Mouse (Mus musculus): ENCODE measurements around the gene Cuedc1. TPM values are rescaled to one million over a fixed set of nuclear protein-coding genes. Genes with fewer than 3 reads are reported as not detected.

Gene Cuedc1
- polyA plus RNA-seq, 1 experiment from 2014 or later: 37.2 TPM

GRCm38 (mm10) chr11:88218586-88218985, 120.7 kb downstream of the Cuedc1 start:
- no peak overlapping the region for H3K4me2 ChIP-seq (replicated peaks)
- H3K9ac ChIP-seq: no peak overlapping the region
- no peak for ATAC-seq (ENCODE audit: low FRiP score, low read depth)
- no peak overlapping the region for H3K27ac ChIP-seq
- H3K9me3 ChIP-seq: no peaks in the 10 kb centered on the region
- H3K4me1 ChIP-seq: peaks cover 16% of the 10 kb centered on the region; the same call in 1 of the 2 replicates
- no peaks in the 10 kb centered on the region for H3K36me3 ChIP-seq
- no peaks in the 10 kb centered on the region; the same call in 1 of the 2 replicates for H3K27me3 ChIP-seq
- no peak overlapping the region for H3K4me3 ChIP-seq
- WGBS: 47% methylated on average over 7 of the region's 7 CpGs

DNA sequence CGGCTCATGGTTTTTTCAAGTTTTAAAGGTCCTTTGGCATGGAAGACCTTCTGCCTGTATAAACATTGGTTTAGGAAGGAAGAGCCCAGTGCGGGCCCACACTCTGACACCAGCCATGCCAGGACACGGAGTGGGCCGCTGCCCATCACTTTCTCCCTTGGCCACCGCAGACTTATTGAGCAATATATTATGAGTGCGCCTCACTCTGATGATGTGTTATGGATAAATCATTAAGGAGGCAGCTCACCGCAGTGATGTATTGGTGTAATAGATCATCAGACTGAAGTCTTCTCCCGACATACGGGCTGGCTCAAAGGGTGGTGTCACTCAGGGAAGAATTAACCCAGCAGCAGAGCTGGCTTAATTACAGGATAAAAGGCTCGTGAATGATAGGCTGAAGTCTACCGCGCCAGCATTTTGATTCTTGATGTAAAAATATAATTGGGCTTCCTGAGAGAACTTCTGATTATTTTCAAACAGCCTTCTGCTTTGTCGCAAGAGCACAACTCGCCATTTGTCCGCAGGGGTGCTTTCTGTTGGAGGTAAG, 124.1 kb downstream of the Cuedc1 start:
- Histone ChIP-seq H3K9me3 (no peaks in the 10 kb centered on the region), H3K36me3 (no peaks in the 10 kb centered on the region), H3K4me3 (no peak overlapping the region), H3K4me2 (replicated peaks) (no peak overlapping the region), H3K27me3 (no peaks in the 10 kb centered on the region), H3K9ac (no peak overlapping the region), H3K27ac (no peak overlapping the region), H3K4me1 (no peaks in the 10 kb centered on the region)
- no peak for ATAC-seq (ENCODE audit: low FRiP score, low read depth)
- 86% methylated on average over 15 of the region's 15 CpGs for WGBS

DNA sequence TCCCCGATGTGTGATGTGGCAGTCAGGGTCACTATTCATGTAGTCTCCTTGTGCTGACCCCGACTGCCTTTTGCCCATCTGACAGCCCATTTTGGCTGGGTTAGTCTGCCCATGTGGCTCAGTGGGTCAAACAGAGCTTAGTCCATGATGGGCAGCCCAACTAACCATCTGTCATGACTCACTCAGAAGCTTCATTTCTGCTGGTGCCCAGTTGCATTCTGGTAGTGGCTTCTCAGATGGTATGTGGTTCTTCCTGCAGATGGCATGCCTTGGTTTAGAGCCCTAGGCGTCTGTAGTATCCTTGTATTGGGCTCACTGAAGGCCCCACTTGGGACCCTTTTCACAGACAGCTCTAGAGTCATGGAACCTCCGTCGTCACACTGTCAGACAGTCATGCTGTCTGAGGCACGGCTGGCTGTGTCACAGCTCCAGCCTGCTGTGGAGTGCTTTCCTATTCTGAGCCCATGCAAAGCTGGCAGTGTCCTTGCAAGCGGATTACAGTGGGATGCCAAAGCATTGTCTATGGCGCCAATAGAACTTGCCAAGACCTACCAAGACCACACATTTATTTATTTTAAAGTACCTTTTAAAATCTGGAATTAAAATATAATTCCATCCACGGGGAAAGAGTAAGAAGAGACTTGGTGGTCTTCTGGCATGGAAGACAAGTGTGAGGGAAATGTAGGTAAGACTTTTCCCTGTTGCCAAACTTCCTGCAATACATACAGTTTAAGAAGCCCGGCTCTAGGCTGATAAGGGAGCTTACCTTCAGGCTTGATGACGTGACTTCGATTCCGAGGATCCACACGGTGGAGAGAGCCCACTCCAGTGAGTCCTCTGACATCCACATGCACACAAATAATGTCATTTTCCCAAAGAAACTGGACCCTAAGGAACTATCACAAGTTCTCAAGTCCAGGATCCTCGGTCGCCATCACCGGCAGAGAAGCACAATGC, 129.4 kb downstream of the Cuedc1 start:
- H3K36me3 ChIP-seq: no peaks in the 10 kb centered on the region
- no peak overlapping the region for H3K4me2 ChIP-seq (replicated peaks)
- WGBS: 88% methylated on average over 17 of the region's 17 CpGs
- no peaks in the 10 kb centered on the region for H3K9me3 ChIP-seq
- H3K4me3 ChIP-seq: no peak overlapping the region
- no peaks in the 10 kb centered on the region for H3K4me1 ChIP-seq
- no peak overlapping the region for H3K9ac ChIP-seq
- H3K27ac ChIP-seq: no peak overlapping the region
- no peak for ATAC-seq (ENCODE audit: low FRiP score, low read depth)
- no peaks in the 10 kb centered on the region for H3K27me3 ChIP-seq

DNA sequence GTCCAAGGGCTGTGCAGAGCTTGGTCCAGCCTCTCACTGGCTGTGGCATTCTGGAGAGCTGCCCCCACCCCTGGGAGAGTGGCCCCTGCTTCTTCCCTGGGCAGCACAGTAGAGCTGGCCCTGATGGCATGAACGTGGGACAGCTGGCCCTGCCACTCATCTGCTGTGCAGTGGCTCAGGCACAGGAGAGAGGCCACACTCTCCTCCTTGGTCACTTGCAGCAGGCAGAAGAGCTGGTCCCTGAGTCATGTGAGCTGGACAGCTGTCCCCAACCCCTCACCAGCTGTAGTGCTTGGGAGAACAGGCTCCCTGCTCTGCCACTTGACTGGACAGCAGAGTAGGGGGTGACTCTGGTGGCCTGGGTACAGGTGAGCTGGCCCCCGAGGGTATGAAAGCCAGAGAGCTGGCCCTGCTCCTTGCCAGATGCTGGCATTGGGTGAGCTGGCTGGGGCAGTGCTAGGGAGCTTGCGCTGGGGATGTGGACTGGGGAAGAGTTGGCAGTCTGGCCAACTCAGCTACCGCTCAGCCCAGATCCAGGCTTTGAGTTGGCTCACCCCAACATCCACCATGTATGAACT, 133.4 kb downstream of the Cuedc1 start:
- no peak overlapping the region for H3K9ac ChIP-seq
- ATAC-seq (ENCODE audit: low FRiP score, low read depth): peak; percentile 82
- no peaks in the 10 kb centered on the region for H3K27me3 ChIP-seq
- H3K9me3 ChIP-seq: no peaks in the 10 kb centered on the region
- H3K4me2 ChIP-seq (replicated peaks): no peak overlapping the region
- no peaks in the 10 kb centered on the region for H3K36me3 ChIP-seq
- peaks cover 35% of the 10 kb centered on the region for H3K4me1 ChIP-seq
- WGBS: 76% methylated on average over 4 of the region's 4 CpGs
- H3K4me3 ChIP-seq: no peak overlapping the region
- H3K27ac ChIP-seq: no peak overlapping the region

GRCm38 (mm10) chr11:88233528-88234427, 135.9 kb downstream of the Cuedc1 start:
- no peak overlapping the region for H3K4me2 ChIP-seq (replicated peaks)
- ATAC-seq (ENCODE audit: low FRiP score, low read depth): no peak
- H3K9ac ChIP-seq: no peak overlapping the region
- peaks cover 37% of the 10 kb centered on the region for H3K4me1 ChIP-seq
- no peak overlapping the region for H3K4me3 ChIP-seq
- H3K27ac ChIP-seq: no peak overlapping the region
- no peaks in the 10 kb centered on the region for H3K9me3 ChIP-seq
- H3K27me3 ChIP-seq: no peaks in the 10 kb centered on the region
- WGBS: 47% methylated on average over 17 of the region's 17 CpGs
- no peaks in the 10 kb centered on the region for H3K36me3 ChIP-seq

DNA sequence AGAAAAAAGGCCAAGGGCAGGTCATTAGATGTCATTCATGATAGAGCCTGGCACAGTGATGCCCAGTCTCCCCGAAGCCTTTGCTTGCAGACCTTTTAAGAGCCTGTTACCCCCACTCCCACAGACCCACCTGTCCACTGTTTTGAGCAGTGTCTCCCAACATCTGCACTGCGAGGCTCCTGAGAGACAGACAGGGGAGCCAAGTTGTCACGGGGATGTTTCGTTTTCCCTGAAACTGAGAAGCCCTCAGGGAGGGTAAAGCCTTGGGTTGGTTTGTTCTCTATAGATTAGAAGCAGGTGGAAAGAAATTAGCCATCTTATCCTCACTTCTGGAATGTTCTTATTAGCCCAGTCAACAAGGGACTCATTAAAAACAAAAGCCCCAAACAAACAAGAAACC, 136.9 kb downstream of the Cuedc1 start:
- 0 out of 2 replicates have a peak overlapping the region, but pooled peaks have one; percentile 42 for H3K4me2 ChIP-seq (replicated peaks)
- WGBS: 29% methylated on average over 4 of the region's 4 CpGs
- peaks cover 37% of the 10 kb centered on the region for H3K4me1 ChIP-seq
- H3K4me3 ChIP-seq: no peak overlapping the region
- H3K27ac ChIP-seq: 0 out of 2 replicates have a peak overlapping the region, but pooled peaks have one; percentile 17
- no peaks in the 10 kb centered on the region for H3K27me3 ChIP-seq
- H3K9ac ChIP-seq: no peak overlapping the region
- ATAC-seq (ENCODE audit: low FRiP score, low read depth): no peak
- H3K36me3 ChIP-seq: no peaks in the 10 kb centered on the region
- no peaks in the 10 kb centered on the region for H3K9me3 ChIP-seq

DNA sequence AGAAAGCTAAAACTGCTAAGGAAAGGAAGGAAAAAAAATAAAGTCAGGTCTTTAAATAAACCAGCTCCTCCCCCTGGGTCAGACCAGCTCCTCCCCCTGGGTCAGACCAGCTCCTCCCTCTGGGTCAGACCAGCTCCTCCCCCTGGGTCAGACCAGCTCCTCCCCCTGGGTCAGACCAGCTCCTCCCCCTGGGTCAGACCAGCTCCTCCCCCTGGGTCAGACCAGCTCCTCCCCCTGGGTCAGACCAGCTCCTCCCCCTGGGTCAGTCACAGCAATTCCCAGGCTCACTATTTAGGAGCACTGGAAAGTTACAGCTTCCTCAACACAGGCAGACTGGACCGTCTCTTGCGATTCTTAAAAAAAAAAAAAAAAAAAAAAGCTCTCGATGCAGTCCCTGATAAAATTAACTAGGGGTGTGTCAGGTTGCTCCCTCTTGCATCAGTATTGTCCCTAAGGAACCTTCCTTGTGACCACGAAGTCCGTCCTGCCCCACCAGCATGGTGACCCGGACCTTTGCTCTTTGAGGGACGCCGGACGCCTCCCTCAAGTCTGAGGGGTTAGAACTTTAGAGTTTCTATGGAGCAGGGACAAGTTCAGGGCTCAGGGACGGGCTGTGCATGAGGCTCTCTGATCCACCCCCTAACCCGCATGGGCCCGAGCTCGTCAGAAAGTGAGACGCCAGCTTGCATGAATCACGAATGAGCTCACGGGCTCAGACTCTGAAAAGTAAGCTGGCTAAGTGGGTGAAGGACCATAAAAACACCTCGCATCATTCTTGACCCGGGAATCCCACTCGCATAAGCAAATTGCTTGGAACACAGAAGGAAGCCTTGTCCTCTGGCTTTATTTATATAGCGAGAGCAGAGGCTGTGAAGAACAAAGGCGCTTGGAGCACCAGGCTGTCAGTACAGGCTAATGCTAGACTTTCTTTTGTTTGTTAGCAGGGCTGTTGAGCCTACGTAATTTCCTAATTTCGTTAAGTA, 137.7 kb downstream of the Cuedc1 start:
- Histone ChIP-seq H3K4me3 (no peak overlapping the region), H3K9ac (no peak overlapping the region)
- WGBS: 12% methylated on average over 23 of the region's 23 CpGs

GRCm38 (mm10) chr11:88240275-88240674, 142.4 kb downstream of the Cuedc1 start:
- no peaks in the 10 kb centered on the region for H3K9me3 ChIP-seq
- no peak overlapping the region for H3K4me2 ChIP-seq (replicated peaks)
- peaks cover 33% of the 10 kb centered on the region for H3K4me1 ChIP-seq
- H3K27ac ChIP-seq: no peak overlapping the region
- no peak for ATAC-seq (ENCODE audit: low FRiP score, low read depth)
- H3K36me3 ChIP-seq: no peaks in the 10 kb centered on the region
- 74% methylated on average over 10 of the region's 10 CpGs for WGBS
- H3K27me3 ChIP-seq: no peaks in the 10 kb centered on the region
- no peak overlapping the region for H3K9ac ChIP-seq
- H3K4me3 ChIP-seq: no peak overlapping the region

More for the DNA sequence above, 137.7 kb downstream of the Cuedc1 start:
- no peak; the same call in 1 of the 2 replicates for ATAC-seq (ENCODE audit: low FRiP score, low read depth)
- Histone ChIP-seq H3K4me2 (replicated peaks) (peak overlapping the region; percentile 42), H3K9me3 (no peaks in the 10 kb centered on the region), H3K27me3 (no peaks in the 10 kb centered on the region), H3K4me1 (peaks cover 42% of the 10 kb centered on the region), H3K27ac (peak overlapping the region; percentile 28), H3K36me3 (no peaks in the 10 kb centered on the region)

GRCm38 (mm10) chr11:88240736-88241353, 143.0 kb downstream of the Cuedc1 start:
- peak overlapping the region; percentile 63 for H3K27ac ChIP-seq

DNA sequence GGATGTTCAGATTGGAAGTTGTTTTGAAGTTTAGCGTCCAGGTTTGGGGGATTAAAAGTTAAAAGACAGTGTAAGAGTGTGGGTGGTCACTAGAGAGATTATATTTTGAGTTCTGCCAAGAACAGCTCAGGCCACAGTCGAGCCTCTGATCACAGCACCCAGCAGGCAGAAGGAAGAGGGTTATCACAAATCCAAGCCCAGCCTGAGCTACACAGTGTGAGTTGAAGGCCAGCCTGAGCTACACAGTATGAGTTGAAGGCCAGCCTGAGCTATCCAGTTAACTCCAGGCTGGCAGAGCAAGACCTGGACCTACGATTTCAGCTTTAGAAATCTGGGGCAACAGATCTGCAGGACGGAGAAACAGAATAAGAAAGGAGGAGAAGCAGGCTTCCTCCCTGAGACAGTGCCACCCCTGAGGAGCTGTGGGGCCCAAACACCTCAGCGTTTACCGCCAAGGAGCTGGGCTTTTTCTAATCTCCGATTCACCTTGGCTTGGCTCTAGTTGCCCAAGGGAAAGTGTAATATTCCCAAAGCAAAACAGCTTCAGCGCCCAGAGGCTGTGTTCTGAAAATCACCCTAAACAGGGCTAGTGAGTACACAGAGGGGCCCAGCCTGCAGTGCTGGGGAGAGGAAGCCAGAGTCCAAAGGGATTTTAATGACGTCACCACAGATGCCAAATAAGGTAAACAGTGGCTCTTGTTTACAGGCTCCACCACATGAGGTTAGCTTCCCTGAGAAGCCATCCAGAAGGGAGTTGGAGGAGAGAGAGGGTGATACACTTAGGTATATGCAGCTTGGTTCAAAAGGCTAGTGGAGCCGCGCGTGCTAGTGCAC, 143.8 kb downstream of the Cuedc1 start:
- peaks cover 21% of the 10 kb centered on the region for H3K4me1 ChIP-seq
- no peak overlapping the region for H3K4me2 ChIP-seq (replicated peaks)
- H3K36me3 ChIP-seq: no peaks in the 10 kb centered on the region
- no peak overlapping the region for H3K9ac ChIP-seq
- H3K4me3 ChIP-seq: no peak overlapping the region
- no peak overlapping the region; the same call in 1 of the 2 replicates for H3K27ac ChIP-seq
- peak; percentile 15; the same call in 1 of the 2 replicates for ATAC-seq (ENCODE audit: low FRiP score, low read depth)
- H3K9me3 ChIP-seq: no peaks in the 10 kb centered on the region
- WGBS: 42% methylated on average over 12 of the region's 12 CpGs
- no peaks in the 10 kb centered on the region for H3K27me3 ChIP-seq

More at GRCm38 (mm10) chr11:88240736-88241353, 143.0 kb downstream of the Cuedc1 start:
- Histone ChIP-seq H3K27me3 (no peaks in the 10 kb centered on the region), H3K4me3 (no peak overlapping the region), H3K9me3 (no peaks in the 10 kb centered on the region), H3K4me1 (peaks cover 27% of the 10 kb centered on the region), H3K4me2 (replicated peaks) (peak overlapping the region; percentile 34), H3K36me3 (no peaks in the 10 kb centered on the region), H3K9ac (no peak overlapping the region)
- WGBS: 9% methylated on average over 10 of the region's 10 CpGs
- 0 out of 2 replicates have a peak, but pooled peaks have one; percentile 48 for ATAC-seq (ENCODE audit: low FRiP score, low read depth)
